31 mouse cellular contexts compared by ENCODE assay signal in genomic region chr12:33980159-33980558, GRCm38 (mm10). TPM values are rescaled to one million over a fixed set of nuclear protein-coding genes. Genes with fewer than 3 reads are reported as not detected.
"Had no signal": no experiment of that assay in that cellular context is flagged by ENCODE, and none has a peak within 500 bp of the region (broad histone marks: within the 10 kb centered on the region; RNA-seq: fewer than 3 reads in every experiment).

No protein-coding gene starts in this region.

- ATAC-seq: hindbrain, postnatal 0 days; intestine, embryonic 16.5 days; liver, embryonic 12.5 days had no signal

- DNase-seq: gastrocnemius, postnatal 14 days; gastrocnemius, postnatal 36 days; heart, adult 18-20 months; heart, postnatal 14 days; heart, postnatal 36 days; kidney, adult 11 months; kidney, adult 2 months; kidney, adult 9 months; kidney, postnatal 14 days; kidney, postnatal 36 days; layer of hippocampus, adult 9-11 months; layer of hippocampus, postnatal 36 days; left cerebral cortex, postnatal 4 days had no signal

- H3K4me3 ChIP-seq: heart, embryonic 10.5 days; heart, embryonic 13.5 days; heart, embryonic 15.5 days; hindbrain, embryonic 13.5 days; hindbrain, embryonic 15.5 days; kidney, embryonic 15.5 days; limb, embryonic 12.5 days; limb, embryonic 15.5 days; liver, embryonic 12.5 days had no signal

- H3K36me3 ChIP-seq: heart, embryonic 10.5 days; heart, embryonic 13.5 days; heart, embryonic 15.5 days; hindbrain, embryonic 13.5 days; hindbrain, embryonic 15.5 days; kidney, embryonic 15.5 days; limb, embryonic 12.5 days; limb, embryonic 15.5 days; liver, embryonic 12.5 days had no signal

- H3K9me3 ChIP-seq: heart, embryonic 10.5 days; heart, embryonic 13.5 days; heart, embryonic 15.5 days; hindbrain, embryonic 13.5 days; hindbrain, embryonic 15.5 days; kidney, embryonic 15.5 days; limb, embryonic 12.5 days; limb, embryonic 15.5 days; liver, embryonic 12.5 days had no signal

- H3K27ac ChIP-seq: heart, embryonic 10.5 days; heart, embryonic 13.5 days; heart, embryonic 15.5 days; hindbrain, embryonic 13.5 days; hindbrain, embryonic 15.5 days; hindbrain, postnatal 0 days; kidney, embryonic 15.5 days; kidney, postnatal 0 days; limb, embryonic 12.5 days; limb, embryonic 15.5 days; liver, embryonic 12.5 days; liver, embryonic 14.5 days had no signal

- H3K27me3 ChIP-seq: heart, embryonic 15.5 days; hindbrain, embryonic 13.5 days; hindbrain, embryonic 15.5 days; limb, embryonic 12.5 days; limb, embryonic 15.5 days; liver, embryonic 12.5 days had no signal

- H3K4me2 ChIP-seq: heart, embryonic 13.5 days; heart, embryonic 15.5 days; hindbrain, embryonic 13.5 days; hindbrain, embryonic 15.5 days; kidney, embryonic 15.5 days; limb, embryonic 12.5 days; limb, embryonic 15.5 days; liver, embryonic 12.5 days had no signal

- H3K9ac ChIP-seq: heart, embryonic 13.5 days; heart, embryonic 15.5 days; hindbrain, embryonic 13.5 days; hindbrain, embryonic 15.5 days; kidney, embryonic 15.5 days; limb, embryonic 12.5 days; limb, embryonic 15.5 days; liver, embryonic 12.5 days; liver, embryonic 14.5 days had no signal

- H3K4me1 ChIP-seq: heart, embryonic 10.5 days; heart, embryonic 13.5 days; heart, embryonic 15.5 days; hindbrain, embryonic 13.5 days; hindbrain, embryonic 15.5 days; liver, embryonic 12.5 days had no signal

RNA-seq across cellular contexts. Expression of gene Ferd3l, which starts 51.9 kb away (rescaled TPM):
- polyA plus RNA-seq: gonadal fat pad, adult 2 months; heart, embryonic 10.5 days; heart, embryonic 13.5 days; heart, embryonic 15.5 days; heart, postnatal 0 days; intestine, embryonic 14.5 days; intestine, embryonic 16.5 days; kidney, adult 2 months; kidney, embryonic 15.5 days; kidney, postnatal 0 days; large intestine, adult 2 months; limb, embryonic 12.5 days; limb, embryonic 15.5 days; liver, adult 2 months; liver, embryonic 12.5 days; liver, embryonic 14.5 days had no signal
